Comparison of ENCODE assay signal across 1 mouse cellular context in the genomic region with DNA sequence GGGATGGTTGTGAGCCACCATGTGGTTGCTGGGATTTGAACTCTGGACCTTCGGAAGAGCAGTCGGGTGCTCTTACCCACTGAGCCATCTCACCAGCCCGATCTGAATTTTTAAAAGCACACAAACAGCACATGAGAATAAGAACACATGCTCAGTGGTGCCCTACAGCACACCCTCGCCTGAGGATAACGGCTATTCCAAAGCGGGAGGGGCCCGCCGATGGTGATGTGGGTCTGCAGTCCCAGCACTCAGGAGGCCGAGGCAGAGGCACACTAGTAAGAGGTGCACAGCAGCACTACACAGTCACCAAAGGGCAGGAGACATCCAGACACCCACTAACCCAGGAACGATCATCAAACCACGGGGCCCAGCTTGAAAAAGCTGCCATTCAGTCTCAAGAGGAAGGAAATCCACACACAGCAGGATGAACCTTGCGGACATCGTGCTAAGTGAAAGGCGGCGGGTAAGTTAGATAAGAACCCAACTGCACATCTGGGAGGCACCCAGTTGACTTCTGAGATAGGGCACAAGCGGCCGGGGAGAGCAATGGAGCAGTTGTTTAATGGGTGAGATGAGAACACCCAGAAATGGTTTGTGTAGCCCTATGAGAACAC.
TF ChIP-seq lines count a peak whose summit lies in the region.

No protein-coding gene starts in this region.

TF ChIP-seq in MEL, 35 proteins besides CTCF, POLR2A, EP300 and RAD21 (continued from another document):
- TF ChIP-seq MXI1 (IDR thresholded peaks at IDR 0.05; ENCODE audit: low read depth, low read length): peak; percentile 30; the same call in 1 of the 2 replicates
TF ChIP-seq in MEL: peak in this region for 14.
